11 mouse cellular contexts compared by ENCODE assay signal in genomic region chr8:112909527-112909926, GRCm38 (mm10).
A peak's percentile ranks its signal among the peaks of the same experiment; 100 is the strongest.
DNase-seq lines count a peak whose midpoint lies in the region; ATAC-seq lines count a peak whose summit lies in the region.
"Had no signal": no experiment of that assay in that cellular context is flagged by ENCODE, and none has a peak within 500 bp of the region (broad histone marks: within the 10 kb centered on the region; RNA-seq: fewer than 3 reads in every experiment).

No protein-coding gene starts in this region.

- no peak overlapping the region for H3K27ac ChIP-seq in forebrain, embryonic 11.5 days (ENCODE audit: low read depth, low read length)
- no peak overlapping the region for H3K27ac ChIP-seq in forebrain, embryonic 13.5 days
- H3K27ac ChIP-seq in midbrain, embryonic 10.5 days (replicated peaks), result no peak overlapping the region
- H3K27ac ChIP-seq in midbrain, embryonic 16.5 days (ENCODE audit: low read length), result no peak overlapping the region
- no peak overlapping the region for H3K27ac ChIP-seq in heart, embryonic 12.5 days (ENCODE audit: poor library complexity, severe bottlenecking)
- H3K27ac ChIP-seq: heart, embryonic 10.5 days had no signal

- no peak overlapping the region for H3K9ac ChIP-seq in forebrain, embryonic 11.5 days (ENCODE audit: low read length)
- H3K9ac ChIP-seq in forebrain, embryonic 13.5 days, result no peak overlapping the region
- H3K9ac ChIP-seq in midbrain, embryonic 16.5 days (ENCODE audit: low read depth, low read length), result no peak overlapping the region
- no peak overlapping the region for H3K9ac ChIP-seq in heart, embryonic 12.5 days

- no peak overlapping the region for H3K4me2 ChIP-seq in forebrain, embryonic 11.5 days (ENCODE audit: low read depth, low read length, severe bottlenecking)
- no peak overlapping the region for H3K4me2 ChIP-seq in forebrain, embryonic 13.5 days
- no peak overlapping the region for H3K4me2 ChIP-seq in midbrain, embryonic 16.5 days (ENCODE audit: low read length)
- no peak overlapping the region for H3K4me2 ChIP-seq in heart, embryonic 12.5 days

- 65% methylated on average over 5 of the region's 5 CpGs for WGBS in forebrain, embryonic 11.5 days
- WGBS in forebrain, embryonic 13.5 days, result 54% methylated on average over 5 of the region's 5 CpGs
- 62% methylated on average over 5 of the region's 5 CpGs for WGBS in midbrain, embryonic 10.5 days
- WGBS in midbrain, embryonic 16.5 days, result 56% methylated on average over 5 of the region's 5 CpGs
- 48% methylated on average over 5 of the region's 5 CpGs for WGBS in heart, embryonic 12.5 days

- no peak for ATAC-seq in forebrain, embryonic 11.5 days (replicated peaks; ENCODE audit: low FRiP score)
- no peak for ATAC-seq in forebrain, embryonic 13.5 days
- ATAC-seq in midbrain, embryonic 16.5 days, result no peak
- no peak for ATAC-seq in heart, embryonic 12.5 days (ENCODE audit: insufficient number of reproducible peaks, low FRiP score)

- H3K36me3 ChIP-seq in forebrain, embryonic 11.5 days (ENCODE audit: control insufficient read depth, insufficient read depth, low read length), result no peaks in the 10 kb centered on the region
- no peaks in the 10 kb centered on the region for H3K36me3 ChIP-seq in forebrain, embryonic 13.5 days (ENCODE audit: poor library complexity, severe bottlenecking)
- H3K36me3 ChIP-seq in midbrain, embryonic 10.5 days, result no peaks in the 10 kb centered on the region
- no peaks in the 10 kb centered on the region for H3K36me3 ChIP-seq in midbrain, embryonic 16.5 days (ENCODE audit: control insufficient read depth, insufficient read depth, low read length)
- no peaks in the 10 kb centered on the region for H3K36me3 ChIP-seq in heart, embryonic 12.5 days
- H3K36me3 ChIP-seq: heart, embryonic 10.5 days had no signal

- no peaks in the 10 kb centered on the region for H3K9me3 ChIP-seq in forebrain, embryonic 11.5 days (ENCODE audit: control insufficient read depth, low read length)
- H3K9me3 ChIP-seq in forebrain, embryonic 13.5 days (replicated peaks), result no peaks in the 10 kb centered on the region
- no peaks in the 10 kb centered on the region for H3K9me3 ChIP-seq in midbrain, embryonic 10.5 days (replicated peaks)
- no peaks in the 10 kb centered on the region for H3K9me3 ChIP-seq in midbrain, embryonic 16.5 days (replicated peaks; ENCODE audit: control insufficient read depth, low read length, poor library complexity, severe bottlenecking)
- H3K9me3 ChIP-seq in heart, embryonic 12.5 days (replicated peaks), result no peaks in the 10 kb centered on the region; the same call in 1 of the 2 replicates
- H3K9me3 ChIP-seq: heart, embryonic 10.5 days had no signal

- 0 out of 2 replicates have a peak, but pooled peaks cover 4% of the 10 kb centered on the region for H3K4me1 ChIP-seq in forebrain, embryonic 11.5 days (replicated peaks; ENCODE audit: control insufficient read depth, insufficient read depth, low read length)
- H3K4me1 ChIP-seq in forebrain, embryonic 13.5 days, result peaks cover 29% of the 10 kb centered on the region
- peaks cover 18% of the 10 kb centered on the region for H3K4me1 ChIP-seq in midbrain, embryonic 10.5 days
- H3K4me1 ChIP-seq in midbrain, embryonic 16.5 days (ENCODE audit: control insufficient read depth, insufficient read depth, low read length), result peaks cover 10% of the 10 kb centered on the region; the same call in 1 of the 2 replicates
- H3K4me1 ChIP-seq in heart, embryonic 12.5 days (replicated peaks), result peaks cover 7% of the 10 kb centered on the region
- H3K4me1 ChIP-seq: heart, embryonic 10.5 days had no signal

- DNase-seq in forebrain, embryonic 11.5 days (ENCODE audit: low spot score), result peak; percentile 65
- peak; percentile 43 for DNase-seq in midbrain, embryonic 10.5 days (ENCODE audit: low spot score)
- peak; percentile 59 for DNase-seq in ZHBTc4 (ENCODE audit: low read depth, low spot score)
- DNase-seq in kidney, postnatal 14 days, result peak; percentile 6
- DNase-seq in lung, postnatal 4 days, result no peak
- DNase-seq: liver; thymus, postnatal 14 days had no signal

- no peak overlapping the region for H3K4me3 ChIP-seq in forebrain, embryonic 11.5 days (ENCODE audit: low read depth, low read length)
- H3K4me3 ChIP-seq in forebrain, embryonic 13.5 days, result no peak overlapping the region
- H3K4me3 ChIP-seq in midbrain, embryonic 10.5 days, result no peak overlapping the region
- H3K4me3 ChIP-seq in midbrain, embryonic 16.5 days (ENCODE audit: low read depth, low read length), result no peak overlapping the region
- H3K4me3 ChIP-seq in heart, embryonic 12.5 days, result no peak overlapping the region
- H3K4me3 ChIP-seq: heart, embryonic 10.5 days had no signal

- H3K27me3 ChIP-seq in forebrain, embryonic 11.5 days (ENCODE audit: control insufficient read depth, insufficient read depth, low read length), result no peaks in the 10 kb centered on the region
- no peaks in the 10 kb centered on the region for H3K27me3 ChIP-seq in forebrain, embryonic 13.5 days
- no peaks in the 10 kb centered on the region for H3K27me3 ChIP-seq in midbrain, embryonic 10.5 days (ENCODE audit: low read depth, poor library complexity, severe bottlenecking)
- no peaks in the 10 kb centered on the region for H3K27me3 ChIP-seq in midbrain, embryonic 16.5 days (ENCODE audit: control insufficient read depth, insufficient read depth, low read depth, low read length)
- H3K27me3 ChIP-seq in heart, embryonic 12.5 days (replicated peaks), result no peaks in the 10 kb centered on the region

Comparison
In these comparisons a context has a peak if more than half of its experiments do, and no peak if none do; other contexts are left out.
1. DNase-seq: peak in forebrain, embryonic 11.5 days (single experiment), midbrain, embryonic 10.5 days (single experiment), ZHBTc4 (single experiment) and kidney, postnatal 14 days (single experiment); none in lung, postnatal 4 days (0 of 2).